Mouse (Mus musculus) urinary bladder, postnatal 25 days (tissue): ENCODE data around the gene Adamts12.

Experiments
- DNase-seq: peaks from one replicate; pipeline ENCODE4 v3.0.0; 2022; ENCODE audit warnings: low spot score

Adamts12 gene

DNA sequence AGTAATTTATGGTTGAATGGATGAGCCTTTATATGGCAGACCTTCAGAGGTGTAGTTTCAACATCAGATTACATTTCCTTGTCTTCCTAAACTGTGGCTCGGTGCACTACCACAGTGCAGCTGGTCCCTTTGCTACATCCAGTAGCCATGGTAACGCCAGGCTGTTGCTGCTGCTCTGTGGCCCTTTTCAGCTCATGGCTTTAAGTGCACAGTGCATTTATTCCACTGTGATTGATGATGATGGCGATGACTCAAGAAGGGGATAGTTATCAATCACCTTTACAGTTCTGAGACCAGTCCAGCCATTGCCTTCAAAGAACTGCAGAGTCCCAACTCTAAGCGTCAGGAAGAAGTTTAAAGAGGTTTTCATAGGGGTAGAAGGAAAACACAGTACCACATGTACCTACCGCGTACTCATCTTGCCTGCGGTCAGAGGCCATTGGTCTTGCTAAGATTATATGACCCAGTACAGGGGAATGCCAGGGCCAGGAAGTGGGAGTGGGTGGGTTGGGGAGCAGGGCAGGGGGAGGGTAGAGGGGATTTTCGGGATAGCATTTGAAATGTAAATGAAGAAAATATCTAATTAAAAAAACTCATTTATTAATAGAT lies 18.5 kb downstream of the Adamts12 start:
- DNase-seq, result no peak

DNA sequence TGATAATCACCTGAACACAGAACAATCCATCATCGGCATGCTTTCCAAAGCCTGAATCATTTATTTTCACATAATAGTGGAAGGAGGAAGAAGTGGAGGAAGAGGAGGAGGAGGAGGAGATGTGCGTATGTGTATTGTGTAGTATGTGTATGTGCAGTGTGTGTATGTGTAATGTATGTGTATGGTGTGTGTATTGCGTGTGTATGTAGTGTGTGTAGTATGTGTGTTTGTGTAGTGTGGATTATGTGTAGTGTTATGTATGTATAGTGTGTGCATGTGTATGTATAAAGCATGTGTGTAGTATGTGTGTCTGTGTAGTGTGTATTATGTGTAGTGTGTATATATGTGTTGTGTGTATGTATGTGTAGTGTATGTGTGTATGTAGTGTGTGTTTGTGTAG lies 19.1 kb downstream of the Adamts12 start:
- no peak for DNase-seq

DNA sequence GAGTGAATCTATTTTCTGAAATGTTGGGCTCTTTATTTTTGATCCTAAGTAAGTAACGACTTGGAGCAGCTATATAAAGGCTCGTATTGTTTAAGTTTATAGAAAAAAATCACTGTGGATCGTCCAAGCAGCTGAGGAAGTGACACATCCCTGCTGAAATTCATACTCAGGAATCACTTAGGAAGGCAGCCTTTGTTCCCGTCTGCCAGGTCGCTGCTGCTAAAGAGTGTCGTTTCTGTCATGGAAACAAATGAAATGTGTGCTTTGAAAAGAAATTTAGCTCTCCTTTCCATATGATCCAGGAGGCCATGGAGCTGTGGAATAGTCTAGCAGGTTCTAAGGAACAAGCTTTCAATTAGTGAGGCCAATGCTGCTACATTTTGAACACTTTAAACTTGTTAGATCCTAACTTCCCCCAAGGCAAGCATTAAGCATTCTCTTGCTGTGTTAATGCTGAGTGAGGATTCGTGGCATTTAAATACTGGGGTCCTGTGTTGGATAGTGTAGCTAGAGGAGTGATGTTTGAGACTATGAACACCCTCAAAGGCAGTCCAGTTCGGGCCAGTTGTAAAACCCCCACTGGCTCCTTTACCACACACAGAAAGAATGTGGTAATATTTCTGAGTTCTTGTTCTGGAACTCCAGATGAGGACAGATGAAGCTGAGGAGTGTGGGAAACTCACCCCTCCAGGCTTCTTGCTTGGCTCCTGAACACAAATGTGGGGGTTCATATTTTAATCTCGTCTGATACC lies 19.8 kb downstream of the Adamts12 start:
- DNase-seq, result no peak

DNA sequence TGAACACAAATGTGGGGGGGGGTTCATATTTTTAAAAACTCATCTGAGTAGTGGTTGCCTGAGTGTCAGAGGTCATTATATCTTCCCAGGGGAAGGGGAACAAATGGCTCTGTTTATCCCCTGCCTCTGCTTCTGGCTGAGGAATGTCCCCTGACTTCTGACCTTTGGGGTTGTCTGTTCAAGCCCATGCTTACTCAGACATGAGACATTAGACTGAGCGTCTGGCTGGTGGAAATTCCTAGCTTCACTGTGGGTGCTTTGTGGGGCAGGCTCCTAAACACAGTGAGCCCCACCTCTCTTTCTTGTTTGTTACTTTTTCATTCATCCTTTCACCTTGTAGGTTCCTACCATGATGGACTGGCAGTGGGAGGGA lies 20.4 kb downstream of the Adamts12 start:
- no peak for DNase-seq

DNA sequence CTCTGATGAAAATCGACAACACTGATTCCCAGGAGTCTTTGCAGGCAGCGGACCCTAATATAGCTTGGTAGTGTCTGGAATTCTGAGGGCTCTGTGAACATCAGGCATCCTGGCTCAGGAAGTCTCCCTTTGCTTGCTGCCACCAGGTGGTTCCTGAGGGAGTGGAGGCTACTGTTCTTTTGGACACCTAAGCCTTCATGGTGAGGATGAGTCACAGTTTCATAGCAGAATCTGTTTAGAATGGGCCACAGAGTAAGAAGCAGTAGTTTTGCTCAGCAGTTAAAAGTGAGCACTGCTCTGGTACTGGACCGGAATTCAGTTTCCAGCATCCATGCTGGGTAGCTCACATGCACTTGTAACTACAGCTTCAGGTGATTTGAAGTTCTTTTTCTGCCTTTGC lies 24.9 kb downstream of the Adamts12 start:
- no peak for DNase-seq

DNA sequence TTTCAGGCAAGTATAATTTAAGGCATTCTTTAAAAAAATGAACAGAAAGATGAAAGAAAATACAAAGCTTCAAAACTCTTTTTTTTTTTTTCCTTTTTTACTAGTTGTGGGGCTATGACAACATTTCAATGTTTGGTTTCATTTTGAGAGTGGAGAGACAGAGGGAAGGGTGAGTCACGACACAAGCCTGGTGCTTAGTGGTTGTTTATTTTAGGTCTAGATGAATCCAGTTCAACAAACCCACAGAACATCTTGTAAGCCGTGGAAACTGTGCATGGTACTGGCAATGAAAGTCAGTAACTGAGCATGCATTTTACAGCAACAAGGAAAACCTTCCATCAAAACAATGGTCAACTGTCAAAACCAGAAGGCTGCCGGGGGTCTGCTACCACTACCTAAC lies 31.0 kb downstream of the Adamts12 start:
- no peak for DNase-seq

DNA sequence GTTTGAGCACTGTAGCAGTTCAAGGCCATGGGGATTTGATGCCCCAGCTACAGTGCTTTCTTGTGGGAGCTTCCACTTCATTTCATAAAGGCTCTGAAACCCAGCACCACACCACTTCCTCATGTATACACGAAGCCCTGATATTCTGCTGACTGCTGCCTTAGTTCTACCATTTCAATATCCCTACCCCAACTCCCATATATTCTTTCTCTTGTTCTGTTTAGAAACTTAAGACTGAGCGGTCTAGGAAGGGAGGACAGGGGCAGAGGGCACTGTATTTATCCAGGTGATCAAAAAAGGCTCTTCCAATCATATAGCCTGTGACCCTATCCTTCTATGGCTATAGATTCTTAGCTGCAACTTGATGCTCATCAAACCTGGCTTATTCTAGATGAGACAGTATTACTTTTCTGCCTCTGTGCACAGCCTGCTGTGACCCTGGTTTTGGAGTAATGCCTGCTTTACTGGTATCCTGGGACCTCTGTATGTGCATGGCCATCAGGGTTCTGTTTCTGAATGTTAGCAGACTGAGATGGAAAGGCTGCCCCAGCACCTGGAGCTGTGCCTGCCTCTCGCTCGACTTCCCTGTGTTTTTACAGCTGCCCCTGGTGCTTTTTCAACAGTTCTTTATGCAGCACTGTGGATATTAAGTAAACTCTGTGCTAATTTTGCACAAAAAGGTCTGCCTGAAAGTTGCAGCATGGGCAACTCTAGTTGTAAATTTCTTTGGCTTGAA lies 33.5 kb downstream of the Adamts12 start:
- DNase-seq, result no peak

DNA sequence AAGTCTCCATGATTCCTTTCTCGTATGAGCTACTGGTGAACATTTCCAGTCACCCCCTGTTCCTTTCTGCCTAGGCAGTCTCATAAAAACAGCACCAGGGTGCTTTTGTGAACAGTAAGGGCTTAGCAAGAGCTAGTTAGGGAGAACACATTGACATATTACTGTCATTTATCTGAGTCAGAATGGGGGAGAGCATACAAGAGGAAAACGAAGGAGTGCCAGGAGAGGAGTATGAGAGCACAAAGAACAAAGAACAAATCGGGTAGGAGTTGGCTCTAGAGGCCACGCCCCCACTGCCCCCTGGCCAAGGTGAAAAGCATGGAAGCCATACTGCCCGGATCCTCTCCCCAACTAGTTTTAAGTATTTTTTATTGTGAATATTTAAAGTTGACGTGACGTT lies 34.4 kb downstream of the Adamts12 start:
- no peak for DNase-seq

DNA sequence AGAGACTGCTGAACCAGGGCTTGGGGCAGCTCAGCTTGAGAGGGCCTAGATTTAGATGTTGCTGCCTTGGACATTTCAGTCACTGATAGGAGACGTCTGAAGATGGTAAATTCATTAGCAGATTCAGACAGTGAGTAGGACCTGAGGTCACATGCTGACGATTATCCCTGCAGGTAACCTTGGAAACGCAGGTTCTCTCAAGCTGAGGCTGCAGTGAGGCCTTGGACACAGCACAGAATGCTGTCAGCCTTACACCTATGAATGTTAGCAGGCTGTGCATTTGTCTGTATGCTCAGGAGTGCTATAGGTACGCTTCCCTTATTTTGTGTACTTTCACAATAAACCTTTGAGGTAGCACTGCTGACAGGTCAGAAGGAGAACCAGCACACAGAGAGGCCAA lies 36.3 kb downstream of the Adamts12 start:
- no peak for DNase-seq

DNA sequence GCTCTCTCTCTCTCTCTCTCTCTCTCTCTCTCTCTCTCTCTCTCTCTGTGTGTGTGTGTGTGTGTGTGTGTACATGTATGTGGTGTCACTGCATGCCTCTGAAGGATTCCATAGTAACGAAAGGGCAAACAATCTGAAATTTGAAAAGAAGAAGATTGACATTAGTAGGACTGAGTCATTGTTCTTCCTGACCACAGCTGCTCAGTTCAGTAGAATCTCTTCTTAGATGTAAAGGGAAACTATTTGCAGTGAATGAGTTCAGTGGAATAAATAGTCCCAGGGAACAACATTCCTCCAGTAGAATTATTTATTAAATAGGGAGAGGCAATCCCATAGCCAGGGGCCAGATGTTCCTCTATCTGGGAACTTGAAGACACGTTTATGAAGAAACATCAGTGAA lies 40.5 kb downstream of the Adamts12 start:
- no peak for DNase-seq

DNA sequence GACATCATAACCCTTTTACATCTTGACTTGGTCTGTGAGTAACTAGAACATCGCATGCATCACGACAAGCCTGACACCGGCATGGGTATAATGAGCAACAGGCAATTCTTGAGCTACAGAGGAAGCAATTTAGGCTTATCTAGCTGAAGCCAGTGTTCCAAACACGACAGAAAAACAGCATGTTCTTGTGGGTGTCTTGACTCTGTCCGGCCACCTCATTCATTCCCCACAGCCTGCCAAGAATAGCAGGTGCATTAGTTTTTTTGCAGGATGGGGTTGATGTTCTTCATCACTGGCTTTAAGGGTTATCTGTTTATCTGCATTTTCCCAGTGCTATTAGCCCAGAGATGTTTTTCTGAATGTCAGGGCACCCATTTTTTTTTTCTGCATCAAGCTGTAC lies 42.8 kb downstream of the Adamts12 start:
- no peak for DNase-seq

DNA sequence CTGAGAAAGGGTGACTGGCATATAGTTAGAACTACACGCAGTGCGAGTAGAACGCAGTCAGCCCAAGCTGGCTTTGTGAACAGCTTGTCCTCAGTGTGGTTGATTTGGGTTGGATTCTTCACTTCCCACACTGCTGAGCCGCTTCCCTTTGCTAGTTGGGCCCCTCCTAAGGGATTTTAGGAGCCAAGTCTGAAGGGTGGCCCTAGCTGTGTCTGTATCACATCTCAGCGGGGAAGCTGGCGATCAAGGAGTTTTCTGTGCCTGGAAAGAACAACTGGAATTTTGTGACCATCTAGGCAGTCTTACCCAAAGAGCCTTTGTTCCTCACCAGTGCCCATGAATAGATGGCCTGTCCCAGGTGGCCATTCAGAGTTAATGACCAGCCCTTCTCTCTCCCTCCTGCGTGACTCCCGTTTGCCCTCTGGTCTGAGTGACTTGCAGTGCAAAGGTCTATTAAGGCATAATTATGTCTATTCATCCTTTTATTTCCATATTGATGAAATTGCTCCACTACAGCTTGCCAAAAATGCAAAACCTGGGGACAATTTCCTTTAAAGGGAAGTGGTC lies 50.1 kb downstream of the Adamts12 start:
- DNase-seq, result no peak

DNA sequence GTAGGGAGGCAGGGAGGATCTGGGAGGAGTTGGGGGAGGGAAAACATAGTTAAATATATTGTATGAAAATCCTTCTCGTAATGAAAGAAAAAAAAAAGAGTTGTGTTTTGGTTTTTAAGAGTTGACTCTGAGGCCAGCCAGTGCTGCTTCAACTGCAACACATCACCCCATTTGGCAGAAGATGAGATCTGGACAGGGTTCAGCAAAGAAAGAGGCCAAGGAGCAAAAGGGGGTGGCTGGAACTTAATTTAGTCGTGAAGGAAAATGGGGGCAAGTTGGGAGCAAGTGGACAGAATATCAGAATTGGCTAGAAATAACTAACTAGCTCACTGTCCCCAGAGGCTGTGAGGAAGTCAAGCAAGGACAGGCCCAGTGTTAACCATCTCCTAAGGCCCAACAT lies 51.7 kb downstream of the Adamts12 start:
- DNase-seq, result peak; percentile 11

DNA sequence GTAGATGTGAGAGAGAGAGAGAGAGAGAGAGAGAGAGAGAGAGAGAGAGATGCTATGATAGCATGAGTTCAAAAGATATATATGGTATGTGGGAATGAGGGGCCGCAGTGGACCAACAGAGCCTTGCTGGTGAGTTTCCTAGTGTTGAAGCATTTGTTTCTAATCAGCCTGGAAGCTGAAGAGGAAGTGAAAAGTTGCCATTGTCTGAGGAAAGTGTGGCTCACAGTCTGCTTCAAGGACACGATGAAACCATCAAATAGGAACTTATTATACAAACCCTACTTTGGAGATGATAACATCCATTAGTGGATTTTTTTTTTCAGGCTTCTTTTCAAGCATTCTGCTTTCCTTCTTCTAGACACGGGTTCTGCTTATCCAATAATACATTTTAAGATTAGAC lies 52.3 kb downstream of the Adamts12 start:
- no peak for DNase-seq

DNA sequence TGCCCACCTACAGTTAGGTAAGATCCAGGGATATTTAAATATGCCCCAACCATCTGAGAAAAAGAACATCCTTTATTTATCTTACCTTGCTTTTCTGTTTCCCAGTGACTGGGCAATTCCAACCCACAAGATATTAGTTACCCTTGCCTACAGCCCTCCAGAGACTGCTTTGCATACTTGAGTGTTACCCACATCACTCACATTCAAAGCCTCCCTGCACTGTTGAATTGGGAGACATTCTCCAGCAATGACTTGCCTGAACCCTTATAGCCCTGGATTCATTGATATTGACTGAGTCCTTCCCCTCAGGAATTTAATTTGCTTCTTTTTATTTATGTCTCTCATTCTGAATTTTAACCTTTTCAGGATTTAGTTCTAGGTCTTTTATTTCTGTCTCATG lies 53.8 kb downstream of the Adamts12 start:
- no peak for DNase-seq

DNA sequence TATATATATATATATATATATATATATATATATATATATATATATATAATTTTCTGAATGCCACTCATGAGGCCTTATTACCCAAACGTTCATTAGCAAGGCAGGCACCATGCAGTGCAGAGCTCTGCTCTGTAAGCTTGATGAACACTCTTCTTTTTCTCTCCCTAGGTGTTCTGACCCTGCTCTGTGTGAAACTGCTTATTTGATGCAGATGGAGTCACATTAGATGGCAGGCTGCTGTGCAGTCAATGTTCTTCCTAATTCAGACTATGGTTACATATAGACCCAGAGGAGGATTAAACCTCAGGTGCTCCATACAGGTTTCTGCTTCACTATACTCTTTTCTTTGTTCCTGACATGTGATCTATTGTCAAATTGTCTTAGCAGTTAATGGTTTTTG lies 57.1 kb downstream of the Adamts12 start:
- no peak for DNase-seq

DNA sequence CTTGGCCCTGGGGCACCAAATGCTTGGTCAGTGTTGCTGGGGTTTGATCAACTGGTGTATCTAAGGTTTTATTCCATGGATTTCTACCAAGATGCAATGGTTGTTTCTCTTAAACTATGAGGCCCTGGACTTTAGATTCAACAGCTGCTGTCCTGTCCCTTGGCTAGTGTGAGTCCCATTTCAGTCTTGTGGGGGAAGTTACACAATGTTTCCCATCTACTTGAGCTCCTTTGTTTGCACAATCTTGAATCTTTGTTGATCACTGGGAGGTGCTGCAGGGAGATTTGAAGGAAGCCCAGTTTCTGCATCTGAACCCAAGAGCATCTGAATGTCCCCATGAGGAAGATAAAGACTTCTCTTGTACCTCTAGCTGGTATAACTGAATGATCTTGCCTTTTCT lies 60.8 kb downstream of the Adamts12 start:
- DNase-seq, result no peak

DNA sequence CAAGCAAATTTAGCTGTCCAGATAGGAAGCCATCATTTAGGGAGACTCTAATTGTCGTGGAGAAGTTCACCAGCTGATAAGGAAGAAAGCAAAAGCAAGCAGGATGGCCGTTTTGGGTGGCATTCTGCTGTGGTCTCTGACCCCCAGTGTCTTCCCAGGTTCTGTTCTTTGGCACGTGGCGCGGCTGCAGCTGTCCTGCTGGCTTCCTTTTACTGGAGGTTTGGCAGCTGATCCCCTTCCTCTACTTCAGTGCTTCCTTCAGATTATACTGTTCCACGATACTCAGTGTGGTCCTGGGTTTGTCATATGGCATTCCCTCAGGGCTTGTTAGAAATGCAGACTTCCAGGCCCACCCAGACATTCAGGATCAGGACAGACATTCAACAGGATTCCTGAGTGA lies 63.9 kb downstream of the Adamts12 start:
- no peak for DNase-seq

DNA sequence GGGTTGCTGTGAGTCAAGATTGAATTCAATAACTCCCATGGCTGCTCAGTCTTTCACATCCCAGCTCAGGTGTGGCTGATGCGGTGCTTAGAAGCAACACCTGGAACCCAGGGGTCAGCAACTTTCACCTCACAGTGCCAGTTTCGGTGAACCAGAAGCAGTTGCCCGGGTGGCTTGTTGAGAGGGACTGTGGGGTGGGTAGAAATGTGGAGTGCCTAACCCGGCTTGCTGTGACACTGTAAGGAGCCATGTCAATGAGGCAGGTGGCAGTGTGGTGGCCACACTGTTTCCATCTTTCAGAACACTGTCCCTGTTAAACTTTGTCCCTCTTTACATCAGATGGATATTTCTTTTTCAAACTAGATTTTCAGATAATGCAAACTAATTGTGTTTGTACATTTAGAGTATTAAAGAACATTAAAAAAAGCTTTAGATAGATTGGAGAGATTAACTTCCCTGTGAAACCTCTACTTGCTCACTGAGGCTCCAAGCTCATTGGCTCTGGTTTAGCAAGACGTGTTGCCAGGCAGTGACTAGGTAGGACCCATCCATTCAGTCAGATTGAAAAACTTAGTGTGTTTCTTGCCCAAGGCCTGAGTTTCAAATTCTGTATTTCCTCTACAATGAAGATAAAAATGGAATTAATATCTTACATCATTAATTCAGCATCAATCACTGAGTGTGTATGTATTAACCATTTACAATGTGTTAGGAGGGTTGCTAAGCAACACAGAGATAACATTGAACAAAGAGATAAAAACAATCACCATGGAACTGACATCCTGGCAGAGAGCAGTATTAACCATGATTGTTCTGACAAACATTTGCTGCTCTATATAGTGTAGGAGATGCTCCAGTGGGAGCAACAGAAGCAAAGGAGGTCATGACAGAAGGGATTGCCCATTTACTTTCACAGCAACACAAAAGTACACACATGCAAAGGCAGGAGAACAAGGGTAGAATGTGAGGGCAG lies 68.3 kb downstream of the Adamts12 start:
- DNase-seq, result no peak

DNA sequence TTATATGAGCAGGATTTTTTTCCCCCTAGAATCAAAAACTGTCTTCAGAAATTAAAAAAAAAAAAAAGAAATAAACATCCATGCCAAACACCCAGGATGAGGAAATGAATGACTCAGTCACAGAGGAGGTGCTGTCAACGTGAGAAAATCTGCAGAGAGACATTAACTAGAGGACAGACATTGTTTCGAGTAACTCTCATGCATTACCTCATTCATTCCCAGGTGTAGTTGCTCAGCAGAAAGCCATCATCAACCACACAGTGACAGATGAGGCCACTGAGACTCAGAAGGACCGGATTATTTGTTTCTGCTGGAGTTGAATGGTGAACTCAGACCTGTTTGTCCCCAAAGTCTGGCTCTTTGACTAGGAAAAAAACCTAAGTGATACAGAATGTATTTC lies 81.0 kb downstream of the Adamts12 start:
- DNase-seq, result no peak

DNA sequence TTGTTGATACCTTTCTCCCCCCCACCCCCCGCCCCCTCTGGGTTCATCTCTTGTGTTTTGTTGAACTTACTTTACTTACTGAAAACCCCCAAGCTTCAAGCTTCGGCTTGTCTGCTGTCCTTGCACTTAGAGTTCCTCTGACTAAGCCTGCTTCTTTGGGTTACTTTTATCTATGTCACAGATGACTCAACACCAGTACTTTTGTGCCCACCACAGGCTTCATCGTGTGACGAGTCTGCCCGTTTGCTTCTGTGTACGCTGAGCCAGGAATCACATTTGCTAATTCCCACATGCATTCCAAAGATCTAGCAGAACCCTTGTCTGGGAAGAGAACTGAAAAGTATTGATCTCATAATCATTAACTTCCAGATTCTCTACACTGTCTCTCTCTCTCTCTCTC lies 94.8 kb downstream of the Adamts12 start:
- DNase-seq, result no peak

DNA sequence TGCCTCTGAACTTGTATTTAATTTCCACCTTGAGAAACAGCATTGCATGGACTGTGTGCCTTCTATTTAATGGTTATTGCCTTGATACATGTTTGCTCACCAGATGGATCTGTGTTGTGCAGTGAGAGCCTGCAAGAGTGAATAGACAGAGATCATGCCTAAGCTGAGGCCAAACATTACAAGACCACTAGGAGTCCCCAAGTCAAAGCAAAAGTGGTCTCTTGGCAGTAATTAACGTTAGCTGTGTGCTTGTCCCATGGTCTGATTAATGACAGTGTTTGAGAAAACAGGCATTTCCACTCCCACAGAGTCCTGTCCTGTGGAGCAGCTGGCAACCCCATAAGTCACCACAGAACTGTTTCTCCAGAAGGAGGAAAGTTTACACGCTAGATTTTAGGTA lies 96.2 kb downstream of the Adamts12 start:
- DNase-seq, result no peak
